Mouse (Mus musculus): ENCODE data around the gene Fam241a. TPM values are rescaled to one million over a fixed set of nuclear protein-coding genes. Genes with fewer than 3 reads are reported as not detected.

Fam241a gene
- 7.0 and 8.7 TPM in 2 replicates for polyA plus RNA-seq (2015; fragmentation: Nextera tagmentation; extraction: Ambion mirVana)

- H3K36me3 ChIP-seq = no peaks in the 10 kb centered on the region
- peak within 1 kb of the TSS; percentile 47 for H3K9ac ChIP-seq
- WGBS = under 1% methylated on average over 84 of the region's 94 CpGs
- H3K27ac ChIP-seq (replicated peaks) = peak within 1 kb of the TSS; percentile 56
- H3K4me3 ChIP-seq = peak within 1 kb of the TSS; percentile 83
- H3K27me3 ChIP-seq = no peaks in the 10 kb centered on the region
- ATAC-seq (ENCODE audit: low FRiP score, low read depth) = peak; percentile 97
- H3K4me2 ChIP-seq = peak within 1 kb of the TSS; percentile 74
- no peaks in the 10 kb centered on the region for H3K9me3 ChIP-seq
- H3K4me1 ChIP-seq (replicated peaks) = peaks cover 3% of the 10 kb centered on the region; the same call in 1 of the 2 replicates
Measured at GRCm38 (mm10) chr3:127895792-127896541, at the start of gene Fam241a. TSS of gene Fam241a (minus strand) at chr3:127896324.

- 95% methylated on average over 11 of the region's 11 CpGs for WGBS
Measured at GRCm38 (mm10) chr3:127932453-127932852, 36.3 kb upstream of the Fam241a start.

DNA sequence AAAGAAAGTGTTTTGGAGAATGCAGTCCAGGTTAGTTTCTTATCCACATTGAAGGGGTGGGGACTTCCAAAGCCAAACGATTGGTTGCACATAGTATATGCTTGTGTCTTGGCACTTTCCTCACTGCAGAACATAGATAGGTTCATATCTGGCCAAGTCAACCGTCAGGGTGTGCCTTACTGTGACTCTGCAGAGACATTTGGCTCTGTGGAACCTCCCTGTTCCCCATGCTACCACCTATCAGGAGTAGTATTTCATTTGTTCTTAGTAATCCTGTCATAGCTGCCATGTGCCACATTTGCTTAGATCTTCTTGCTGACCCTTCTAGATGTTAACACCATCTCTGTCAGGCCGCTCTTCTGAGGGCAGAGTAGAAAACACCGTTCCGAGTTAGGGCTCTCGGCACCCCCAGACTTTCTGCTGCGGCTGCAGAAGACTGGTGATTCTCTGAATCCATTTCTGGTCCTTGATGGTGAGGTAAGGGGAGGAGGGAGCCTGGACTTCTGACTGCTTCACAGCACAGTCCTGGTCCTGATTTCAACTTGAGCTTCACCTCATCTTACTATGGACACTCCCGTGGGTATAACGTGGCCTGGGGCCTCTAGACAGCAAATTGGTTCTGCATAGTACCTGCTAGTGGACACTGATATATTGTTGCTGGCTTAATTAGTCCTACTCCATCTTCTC is 34.3 kb upstream of the Fam241a start:
- no peak overlapping the region for H3K4me3 ChIP-seq
- no peaks in the 10 kb centered on the region for H3K27me3 ChIP-seq
- H3K4me1 ChIP-seq (replicated peaks) = no peaks in the 10 kb centered on the region
- no peak overlapping the region for H3K4me2 ChIP-seq
- H3K27ac ChIP-seq (replicated peaks) = no peak overlapping the region
- ATAC-seq (ENCODE audit: low FRiP score, low read depth) = no peak
- H3K36me3 ChIP-seq = no peaks in the 10 kb centered on the region
- H3K9ac ChIP-seq = no peak overlapping the region
- H3K9me3 ChIP-seq = no peaks in the 10 kb centered on the region
- 92% methylated on average over 9 of the region's 9 CpGs for WGBS

More at GRCm38 (mm10) chr3:127932453-127932852, 36.3 kb upstream of the Fam241a start:
- no peaks in the 10 kb centered on the region for H3K9me3 ChIP-seq
- ATAC-seq (ENCODE audit: low FRiP score, low read depth) = no peak
- no peak overlapping the region for H3K9ac ChIP-seq
- H3K27me3 ChIP-seq = no peaks in the 10 kb centered on the region
- no peaks in the 10 kb centered on the region for H3K36me3 ChIP-seq
- H3K4me1 ChIP-seq (replicated peaks) = no peaks in the 10 kb centered on the region
- H3K4me3 ChIP-seq = no peak overlapping the region
- no peak overlapping the region for H3K27ac ChIP-seq (replicated peaks)
- no peak overlapping the region for H3K4me2 ChIP-seq

DNA sequence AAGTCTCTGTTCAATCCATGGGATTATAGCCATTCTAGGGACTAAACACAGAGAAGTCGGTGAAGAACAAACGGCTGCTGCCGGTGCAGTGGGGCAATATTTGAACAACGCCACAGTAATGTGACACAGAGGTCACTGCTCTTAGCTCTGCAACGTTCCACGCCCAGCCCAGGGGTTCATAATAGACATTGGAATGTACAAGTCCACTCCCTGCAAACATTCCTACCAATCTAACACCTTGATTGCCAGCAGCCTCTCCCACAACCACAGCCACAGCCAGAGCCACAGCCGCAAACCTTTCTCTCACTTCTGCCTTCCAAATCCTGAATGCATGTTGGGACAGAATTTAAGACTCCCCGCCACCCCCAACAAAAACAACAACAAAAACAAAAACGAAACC is 33.8 kb upstream of the Fam241a start:
- WGBS = 82% methylated on average over 9 of the region's 9 CpGs
- no peaks in the 10 kb centered on the region for H3K9me3 ChIP-seq

DNA sequence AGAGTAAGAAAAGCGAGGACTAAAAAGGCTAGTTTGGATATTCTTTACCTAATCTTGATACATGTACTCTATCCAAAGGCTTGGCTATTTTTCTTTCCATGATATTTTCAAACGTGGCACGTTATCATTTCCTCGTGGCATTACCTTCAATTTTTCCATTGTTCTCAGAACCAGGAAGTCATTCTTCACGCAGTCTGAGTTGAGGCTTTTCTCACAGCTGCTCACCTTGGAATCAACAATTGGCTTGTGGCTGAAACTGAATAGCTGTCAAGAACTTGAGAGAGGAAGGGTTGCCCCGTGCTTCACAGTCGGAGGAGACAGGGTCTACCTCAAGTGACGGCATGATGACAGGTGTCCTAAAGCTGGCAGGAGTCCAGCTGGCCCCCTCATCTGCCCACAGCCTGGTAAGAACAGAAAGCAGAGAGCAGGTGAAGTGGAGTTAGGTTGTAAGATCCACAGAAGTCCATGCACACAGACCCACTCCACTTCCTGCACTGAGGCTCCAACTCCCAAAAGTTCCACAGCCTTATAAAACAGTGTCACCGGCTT is 30.6 kb upstream of the Fam241a start:
- Histone ChIP-seq H3K4me1 (replicated peaks) (no peaks in the 10 kb centered on the region), H3K4me3 (no peak overlapping the region), H3K9me3 (no peaks in the 10 kb centered on the region), H3K27me3 (no peaks in the 10 kb centered on the region), H3K4me2 (no peak overlapping the region), H3K36me3 (no peaks in the 10 kb centered on the region), H3K27ac (replicated peaks) (no peak overlapping the region), H3K9ac (no peak overlapping the region)
- ATAC-seq (ENCODE audit: low FRiP score, low read depth) = no peak
- WGBS = 78% methylated on average over 9 of the region's 9 CpGs

More for the DNA sequence above, 33.8 kb upstream of the Fam241a start:
- no peaks in the 10 kb centered on the region for H3K36me3 ChIP-seq
- H3K4me1 ChIP-seq (replicated peaks) = no peaks in the 10 kb centered on the region
- H3K4me2 ChIP-seq = no peak overlapping the region
- H3K4me3 ChIP-seq = no peak overlapping the region
- H3K9ac ChIP-seq = no peak overlapping the region
- H3K27ac ChIP-seq (replicated peaks) = no peak overlapping the region
- no peaks in the 10 kb centered on the region for H3K27me3 ChIP-seq
- no peak for ATAC-seq (ENCODE audit: low FRiP score, low read depth)

- no peaks in the 10 kb centered on the region for H3K27me3 ChIP-seq
- H3K4me1 ChIP-seq (replicated peaks) = no peaks in the 10 kb centered on the region
- H3K9me3 ChIP-seq = no peaks in the 10 kb centered on the region
- no peaks in the 10 kb centered on the region for H3K36me3 ChIP-seq
- no peak overlapping the region for H3K9ac ChIP-seq
- H3K27ac ChIP-seq (replicated peaks) = no peak overlapping the region
- no peak for ATAC-seq (ENCODE audit: low FRiP score, low read depth)
- no peak overlapping the region for H3K4me2 ChIP-seq
- no peak overlapping the region for H3K4me3 ChIP-seq
- 79% methylated on average over 2 of the region's 2 CpGs for WGBS
Measured at GRCm38 (mm10) chr3:127924464-127924863, 28.3 kb upstream of the Fam241a start.

GRCm38 (mm10) chr3:127923183-127923582 is 27.1 kb upstream of the Fam241a start:
- Histone ChIP-seq H3K9me3 (no peaks in the 10 kb centered on the region), H3K4me1 (replicated peaks) (no peaks in the 10 kb centered on the region), H3K36me3 (no peaks in the 10 kb centered on the region), H3K4me2 (no peak overlapping the region), H3K27ac (replicated peaks) (no peak overlapping the region), H3K4me3 (no peak overlapping the region), H3K9ac (no peak overlapping the region), H3K27me3 (no peaks in the 10 kb centered on the region)
- ATAC-seq (ENCODE audit: low FRiP score, low read depth) = no peak
- 84% methylated on average over 2 of the region's 2 CpGs for WGBS

DNA sequence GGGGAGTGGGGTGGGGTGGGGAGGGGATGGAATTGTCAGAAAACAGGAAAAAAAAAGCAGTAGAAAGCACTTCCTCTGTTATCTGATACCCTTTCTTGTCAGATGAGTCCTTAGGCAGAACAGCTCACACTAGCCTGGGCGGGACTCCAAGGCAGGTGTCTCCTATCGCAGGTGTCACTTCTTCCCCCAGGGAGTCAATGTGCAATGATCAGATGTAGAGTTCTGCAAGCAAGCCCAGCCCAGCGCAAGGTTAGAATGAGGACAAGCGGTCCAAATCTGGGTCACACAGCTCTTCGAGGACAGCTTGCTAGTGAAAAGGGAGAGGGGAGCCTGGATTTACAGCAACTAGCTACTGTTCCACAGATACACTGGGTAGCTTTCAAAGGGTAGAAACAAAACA is 26.0 kb upstream of the Fam241a start:
- no peaks in the 10 kb centered on the region for H3K27me3 ChIP-seq
- H3K9me3 ChIP-seq = no peaks in the 10 kb centered on the region
- no peak overlapping the region for H3K4me3 ChIP-seq
- no peaks in the 10 kb centered on the region for H3K36me3 ChIP-seq
- H3K9ac ChIP-seq = no peak overlapping the region
- 93% methylated on average over 5 of the region's 5 CpGs for WGBS
- no peak overlapping the region for H3K27ac ChIP-seq (replicated peaks)
- no peak for ATAC-seq (ENCODE audit: low FRiP score, low read depth)
- no peak overlapping the region for H3K4me2 ChIP-seq
- no peaks in the 10 kb centered on the region for H3K4me1 ChIP-seq (replicated peaks)

DNA sequence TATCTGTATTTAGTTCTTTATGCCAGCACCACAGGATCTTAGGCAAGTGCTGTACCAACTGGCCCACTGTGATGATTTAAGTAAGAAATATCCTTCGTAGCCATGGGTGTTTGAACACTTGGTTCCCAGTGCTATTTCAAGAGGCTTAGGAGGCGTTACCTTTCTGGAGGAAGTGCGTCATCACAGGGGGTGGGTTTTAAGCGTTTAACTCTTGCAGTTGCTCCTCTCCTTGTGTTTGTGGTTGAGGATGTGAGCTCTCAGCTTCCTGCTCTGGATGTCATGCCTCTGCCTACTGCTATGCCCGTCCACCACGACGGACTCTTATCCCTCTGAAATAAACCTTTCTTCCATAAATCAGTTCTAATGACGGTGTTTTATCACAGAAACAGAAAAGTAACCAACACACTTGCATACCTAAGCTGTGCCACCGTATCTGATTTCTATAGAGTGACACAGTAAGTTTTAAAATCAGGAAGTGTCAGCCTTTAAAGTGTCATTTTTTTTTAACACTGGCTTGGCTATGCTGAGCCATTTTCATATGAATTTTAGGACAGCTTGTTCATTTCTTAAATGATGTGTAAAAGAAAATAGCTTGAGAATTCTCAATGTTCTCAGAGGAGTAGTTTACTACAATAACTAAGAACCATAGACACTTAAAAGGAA is 22.0 kb upstream of the Fam241a start:
- no peaks in the 10 kb centered on the region for H3K9me3 ChIP-seq
- no peak overlapping the region for H3K27ac ChIP-seq (replicated peaks)
- 0 out of 2 replicates have a peak, but pooled peaks cover 4% of the 10 kb centered on the region for H3K4me1 ChIP-seq (replicated peaks)
- no peaks in the 10 kb centered on the region for H3K36me3 ChIP-seq
- WGBS = 87% methylated on average over 9 of the region's 9 CpGs
- H3K9ac ChIP-seq = no peak overlapping the region
- no peak overlapping the region for H3K4me3 ChIP-seq
- H3K27me3 ChIP-seq = no peaks in the 10 kb centered on the region
- ATAC-seq (ENCODE audit: low FRiP score, low read depth) = no peak
- no peak overlapping the region for H3K4me2 ChIP-seq

DNA sequence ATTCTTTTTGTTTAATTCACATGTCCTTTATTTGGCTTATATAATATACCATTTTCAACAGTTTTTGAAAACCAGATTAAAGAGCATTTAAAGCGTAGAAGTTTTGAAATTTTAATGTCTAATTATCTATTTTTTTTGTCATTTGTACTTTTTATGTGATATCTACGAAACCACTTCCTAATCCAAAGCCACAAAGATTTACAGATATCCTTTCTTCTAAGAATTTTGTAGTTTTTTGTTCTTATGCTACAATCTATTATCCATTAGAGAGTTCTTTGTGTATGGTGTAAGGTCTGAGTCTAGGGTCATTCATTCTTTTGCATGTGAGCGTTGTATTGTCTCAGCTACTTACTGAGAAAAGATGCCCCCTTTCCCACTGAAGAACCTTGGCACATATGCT is 21.4 kb upstream of the Fam241a start:
- ATAC-seq (ENCODE audit: low FRiP score, low read depth) = no peak
- no peaks in the 10 kb centered on the region for H3K36me3 ChIP-seq
- WGBS = 89% methylated on average over 3 of the region's 3 CpGs
- no peak overlapping the region for H3K4me2 ChIP-seq
- H3K27me3 ChIP-seq = no peaks in the 10 kb centered on the region
- no peak overlapping the region for H3K27ac ChIP-seq (replicated peaks)
- H3K9me3 ChIP-seq = no peaks in the 10 kb centered on the region
- H3K4me3 ChIP-seq = no peak overlapping the region
- 0 out of 2 replicates have a peak, but pooled peaks cover 4% of the 10 kb centered on the region for H3K4me1 ChIP-seq (replicated peaks)
- no peak overlapping the region for H3K9ac ChIP-seq

GRCm38 (mm10) chr3:127915656-127916334 is 19.7 kb upstream of the Fam241a start:
- Histone ChIP-seq H3K4me1 (replicated peaks) (0 out of 2 replicates have a peak, but pooled peaks cover 4% of the 10 kb centered on the region), H3K9me3 (no peaks in the 10 kb centered on the region), H3K27ac (replicated peaks) (no peak overlapping the region), H3K9ac (no peak overlapping the region), H3K4me3 (no peak overlapping the region), H3K27me3 (no peaks in the 10 kb centered on the region), H3K36me3 (no peaks in the 10 kb centered on the region), H3K4me2 (no peak overlapping the region)
- no peak for ATAC-seq (ENCODE audit: low FRiP score, low read depth)
- 86% methylated on average over 3 of the region's 3 CpGs for WGBS

Measured in hindbrain, embryonic 15.5 days (tissue).